Comparison of ENCODE assay signal across 9 mouse cellular contexts in the genomic region with DNA sequence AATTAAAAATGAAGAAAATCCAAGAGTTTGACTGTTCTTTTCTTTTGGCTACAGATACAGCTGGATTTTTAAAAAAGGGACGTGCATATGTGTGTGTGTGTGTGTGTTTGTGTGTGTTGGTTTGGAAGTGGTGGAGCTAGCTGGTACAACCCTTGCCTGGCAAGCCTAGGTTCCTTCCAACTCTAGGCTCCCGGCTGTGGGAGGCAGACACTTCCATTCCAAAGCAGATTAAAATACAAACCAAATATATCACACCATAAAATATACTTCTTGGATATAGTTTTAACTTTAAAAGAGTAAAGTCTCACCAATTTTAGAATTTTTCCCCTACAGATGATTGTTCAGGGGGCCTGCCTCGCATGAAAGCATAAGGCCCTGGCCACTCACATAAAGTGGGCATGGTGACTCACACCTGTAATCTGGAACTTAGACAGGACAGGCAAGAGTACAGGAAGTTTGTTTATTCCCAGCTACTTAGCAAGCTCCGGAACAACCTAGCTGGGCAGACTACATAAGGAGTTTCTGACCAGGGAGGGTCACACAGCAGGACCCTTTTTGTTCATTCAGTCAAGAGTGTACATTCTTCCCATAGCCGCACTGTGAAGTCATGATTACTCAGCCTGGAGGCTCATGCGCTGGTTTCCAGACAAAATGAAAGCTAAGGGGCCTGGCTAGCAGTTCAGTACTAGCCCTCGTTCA. TPM values are rescaled to one million over a fixed set of nuclear protein-coding genes. Genes with fewer than 3 reads are reported as not detected.
DNase-seq lines count a peak whose midpoint lies in the region; ATAC-seq and TF ChIP-seq lines count a peak whose summit lies in the region.
"Had no signal": no experiment of that assay in that cellular context is flagged by ENCODE, and none has a peak within 500 bp of the region (broad histone marks: within the 10 kb centered on the region; RNA-seq: fewer than 3 reads in every experiment).

No protein-coding gene starts in this region.

- peak; percentile 16 for DNase-seq in hindbrain, embryonic 10.5 days (ENCODE audit: low spot score)
- DNase-seq in CH12.LX (ENCODE audit: extremely low read depth), result peak; percentile 41
- peak; percentile 17 for DNase-seq in embryo, embryonic 9.5 days (ENCODE audit: extremely low spot score)
- DNase-seq in cerebellum, adult 11-12 months, result no peak
- no peak for DNase-seq in gastrocnemius, postnatal 10 days
- no peak for DNase-seq in layer of hippocampus, adult 18-20 months (ENCODE audit: low spot score in 2 of 2)
- DNase-seq: thymus, postnatal 25 days had no signal

- H3K4me1 ChIP-seq in hindbrain, embryonic 10.5 days (replicated peaks), result peaks cover 26% of the 10 kb centered on the region
- H3K4me1 ChIP-seq in hindbrain, embryonic 12.5 days, result 0 out of 2 replicates have a peak, but pooled peaks cover 2% of the 10 kb centered on the region
- H3K4me1 ChIP-seq in CH12.LX (ENCODE audit: control insufficient read depth in 1 of 2, insufficient read depth in 2 of 2), result peaks cover 8 to 62% of the 10 kb centered on the region in 2 experiments; a peak in 3 of 4 replicates
- H3K4me1 ChIP-seq in lung, embryonic 16.5 days (replicated peaks; ENCODE audit: control insufficient read depth, insufficient read depth, low read length), result peaks cover 6% of the 10 kb centered on the region; the same call in 1 of the 2 replicates

- peaks cover 7% of the 10 kb centered on the region for H3K79me2 ChIP-seq in CH12.LX (replicated peaks; ENCODE audit: control insufficient read depth, extremely low read depth, insufficient read depth, poor library complexity, severe bottlenecking)

- no peak overlapping the region for H3K27ac ChIP-seq in hindbrain, embryonic 10.5 days
- no peak overlapping the region for H3K27ac ChIP-seq in hindbrain, embryonic 12.5 days
- peak overlapping the region; percentile 57 for H3K27ac ChIP-seq in CH12.LX (ENCODE audit: insufficient read depth, low read depth)
- peak overlapping the region; percentile 84 for H3K27ac ChIP-seq in lung, embryonic 16.5 days (ENCODE audit: low read length)

- 53% methylated on average over 7 of the region's 7 CpGs for WGBS in hindbrain, embryonic 10.5 days
- WGBS in hindbrain, embryonic 12.5 days, result 57% methylated on average over 7 of the region's 7 CpGs
- WGBS in lung, embryonic 16.5 days, result 48% methylated on average over 7 of the region's 7 CpGs

- peaks cover 21% of the 10 kb centered on the region for H3K36me3 ChIP-seq in hindbrain, embryonic 10.5 days
- peaks cover 17% of the 10 kb centered on the region; the same call in 1 of the 2 replicates for H3K36me3 ChIP-seq in hindbrain, embryonic 12.5 days
- H3K36me3 ChIP-seq in CH12.LX (replicated peaks in 1 of 2; ENCODE audit: control insufficient read depth in 1 of 2, insufficient read depth in 1 of 2, low read length in 1 of 2), result peaks cover 8 to 32% of the 10 kb centered on the region in 2 experiments
- peaks cover 6% of the 10 kb centered on the region for H3K36me3 ChIP-seq in lung, embryonic 16.5 days (ENCODE audit: control insufficient read depth, insufficient read depth, low read length)

- dilution Hi-C loops in CH12.LX (cut with MboI; ENCODE audit: extremely low pct_ligation_motif_present, extremely low pct_unique_long_range_greater_than_20kb, low sequenced_read_pairs), result no loop called here

- no peak; the same call in 1 of the 2 replicates for TF ChIP-seq POLR2A in CH12.LX (IDR thresholded peaks at IDR 0.05; ENCODE audit: low read depth, low read length)

- H3K27me3 ChIP-seq in hindbrain, embryonic 10.5 days (ENCODE audit: insufficient read depth, poor library complexity, severe bottlenecking), result no peaks in the 10 kb centered on the region
- H3K27me3 ChIP-seq in hindbrain, embryonic 12.5 days, result no peaks in the 10 kb centered on the region
- no peaks in the 10 kb centered on the region for H3K27me3 ChIP-seq in CH12.LX (replicated peaks)
- H3K27me3 ChIP-seq in lung, embryonic 16.5 days (ENCODE audit: control insufficient read depth, insufficient read depth, low read depth, low read length), result no peaks in the 10 kb centered on the region

- no peak for TF ChIP-seq CTCF in CH12.LX (conservative IDR thresholded peaks at IDR 0.05 in 1 of 2, IDR thresholded peaks at IDR 0.05 in 1 of 2; ENCODE audit: low read depth in 2 of 2, low read length in 2 of 2)

- no peaks in the 10 kb centered on the region for H3K9me3 ChIP-seq in hindbrain, embryonic 10.5 days
- H3K9me3 ChIP-seq in hindbrain, embryonic 12.5 days (replicated peaks), result no peaks in the 10 kb centered on the region
- no peaks in the 10 kb centered on the region for H3K9me3 ChIP-seq in CH12.LX (replicated peaks; ENCODE audit: low read length)
- no peaks in the 10 kb centered on the region for H3K9me3 ChIP-seq in lung, embryonic 16.5 days (ENCODE audit: control insufficient read depth, low read length)

- H3K4me3 ChIP-seq in hindbrain, embryonic 10.5 days, result no peak overlapping the region
- H3K4me3 ChIP-seq in hindbrain, embryonic 12.5 days, result no peak overlapping the region
- H3K4me3 ChIP-seq in CH12.LX (replicated peaks in 1 of 3; ENCODE audit: low read depth in 2 of 3, low read length in 2 of 3, poor library complexity in 1 of 3), result peak overlapping the region in 2 of 3 experiments; percentile 30 to 68
- H3K4me3 ChIP-seq in lung, embryonic 16.5 days (ENCODE audit: low read length), result no peak overlapping the region

- TF ChIP-seq EP300 in CH12.LX (IDR thresholded peaks at IDR 0.05; ENCODE audit: low read length), result no peak

- H3K4me2 ChIP-seq in hindbrain, embryonic 12.5 days (replicated peaks), result no peak overlapping the region
- H3K4me2 ChIP-seq in CH12.LX (ENCODE audit: insufficient read depth, low read depth, poor library complexity, severe bottlenecking), result peak overlapping the region; percentile 87
- H3K4me2 ChIP-seq in lung, embryonic 16.5 days (ENCODE audit: low read depth, low read length), result no peak overlapping the region

- TF ChIP-seq RAD21 in CH12.LX (IDR thresholded peaks at IDR 0.05; ENCODE audit: low read depth, low read length), result no peak; the same call in 1 of the 2 replicates

- in situ Hi-C loops in CH12.LX (cut with MboI; ENCODE audit: low pct_ligation_motif_present, low pct_unique_long_range_greater_than_20kb, low sequenced_read_pairs), result no loop called here

- no peak overlapping the region for H3K9ac ChIP-seq in hindbrain, embryonic 12.5 days
- peak overlapping the region; percentile 45 for H3K9ac ChIP-seq in CH12.LX (ENCODE audit: insufficient read depth, low read depth)
- no peak overlapping the region for H3K9ac ChIP-seq in lung, embryonic 16.5 days (ENCODE audit: low read length)

- ATAC-seq in hindbrain, embryonic 12.5 days (ENCODE audit: low FRiP score), result no peak
- peak; percentile 92 for ATAC-seq in lung, embryonic 16.5 days (ENCODE audit: low read depth)

TF ChIP-seq in CH12.LX, 34 proteins besides CTCF, POLR2A, EP300 and RAD21:
- TF ChIP-seq RCOR1 (conservative IDR thresholded peaks at IDR 0.05; ENCODE audit: low read depth, low read length) (no peak), HCFC1 (IDR thresholded peaks at IDR 0.05; ENCODE audit: low read depth, low read length) (no peak), IRF4 (IDR thresholded peaks at IDR 0.05; ENCODE audit: low read depth, low read length) (peak; percentile 13; the same call in 1 of the 2 replicates), TBP (conservative IDR thresholded peaks at IDR 0.05; ENCODE audit: low read depth, low read length) (0 out of 2 replicates have a peak, but pooled peaks have one; percentile 47), MAFK (IDR thresholded peaks at IDR 0.05; ENCODE audit: insufficient replicate concordance, low read length) (no peak), ETS1 (conservative IDR thresholded peaks at IDR 0.05; ENCODE audit: low read depth, low read length) (0 out of 2 replicates have a peak, but pooled peaks have one; percentile 26), JUND (conservative IDR thresholded peaks at IDR 0.05; ENCODE audit: low read depth, low read length) (peak; percentile 31; the same call in 1 of the 2 replicates), MYC (IDR thresholded peaks at IDR 0.05; ENCODE audit: low read depth, low read length) (no peak), JUN (IDR thresholded peaks at IDR 0.05; ENCODE audit: insufficient read depth, low read depth, low read length) (no peak), GABPA (IDR thresholded peaks at IDR 0.05; ENCODE audit: insufficient replicate concordance, low read depth, low read length) (no peak)

RNA-seq across cellular contexts. Expression of a gene that starts 37.4 kb away (rescaled TPM):
- polyA plus RNA-seq in hindbrain, embryonic 10.5 days (2016; fragmentation: Nextera tagmentation; extraction: Ambion mirVana), result 92.8 and 96.1 TPM in 2 replicates
- polyA plus RNA-seq in hindbrain, embryonic 12.5 days (2016; fragmentation: Nextera tagmentation; extraction: Ambion mirVana), result 89.6 and 90.0 TPM in 2 replicates
- total RNA-seq in CH12.LX (2012; rRNA removed) (80.9 and 86.9 TPM in 2 replicates), CH12.LX (2014; rRNA removed) (209 and 231 TPM in 2 replicates)
- 166 and 167 TPM in 2 replicates for polyA plus RNA-seq in CH12.LX (2012; ENCODE audit: insufficient read length, low read depth)
- polyA plus RNA-seq in lung, embryonic 16.5 days (2015; fragmentation: Nextera tagmentation; extraction: Ambion mirVana), result 101 and 106 TPM in 2 replicates
- total RNA-seq in gastrocnemius, postnatal 10 days (2021), result 10 to 100 TPM; 55.6 to 58.5 TPM
- total RNA-seq in layer of hippocampus, adult 18-20 months (2021), result 100 to 1,000 TPM; 111 to 116 TPM

RNA-seq across cellular contexts. Expression of a gene that starts 37.5 kb away (rescaled TPM):
- 36.6 and 40.0 TPM in 2 replicates for polyA plus RNA-seq in hindbrain, embryonic 10.5 days (2016; fragmentation: Nextera tagmentation; extraction: Ambion mirVana)
- 33.0 and 33.7 TPM in 2 replicates for polyA plus RNA-seq in hindbrain, embryonic 12.5 days (2016; fragmentation: Nextera tagmentation; extraction: Ambion mirVana)
- total RNA-seq in CH12.LX (2012; rRNA removed) (29.8 and 39.4 TPM in 2 replicates), CH12.LX (2014; rRNA removed) (34.7 and 40.9 TPM in 2 replicates)
- 48.2 and 54.5 TPM in 2 replicates for polyA plus RNA-seq in CH12.LX (2012; ENCODE audit: insufficient read length, low read depth)
- polyA plus RNA-seq in lung, embryonic 16.5 days (2015; fragmentation: Nextera tagmentation; extraction: Ambion mirVana), result 27.6 and 28.5 TPM in 2 replicates
- 1 to 10 TPM; 8.1 to 8.5 TPM for total RNA-seq in gastrocnemius, postnatal 10 days (2021)
- 10 to 100 TPM in 1 of 2 experiments, 1 to 10 TPM in 1; 10.0 to 10.9 TPM for total RNA-seq in layer of hippocampus, adult 18-20 months (2021)

Comparison
In these comparisons a context has a peak if more than half of its experiments do, and no peak if none do; other contexts are left out.
1. DNase-seq: peak in hindbrain, embryonic 10.5 days (single experiment), CH12.LX (single experiment) and embryo, embryonic 9.5 days (single experiment); none in cerebellum, adult 11-12 months (single experiment), gastrocnemius, postnatal 10 days (single experiment) and layer of hippocampus, adult 18-20 months (0 of 2).
2. H3K27ac ChIP-seq: peak in CH12.LX (single experiment) and lung, embryonic 16.5 days (single experiment); none in hindbrain, embryonic 10.5 days (single experiment) and hindbrain, embryonic 12.5 days (single experiment).
3. H3K4me3 ChIP-seq: peak in CH12.LX (2 of 3); none in hindbrain, embryonic 10.5 days (single experiment), hindbrain, embryonic 12.5 days (single experiment) and lung, embryonic 16.5 days (single experiment).